Mouse (Mus musculus) limb, embryonic 15.5 days (tissue): Measurements from ENCODE around the gene Cmc1. TPM values are rescaled to one million over a fixed set of nuclear protein-coding genes. Genes with fewer than 3 reads are reported as not detected.

Experiments
- polyA plus RNA-seq: library from polyadenylated mRNA; unstranded; fragments of >200 nt; fragmentation: Nextera tagmentation; extraction: Ambion mirVana; gene quantifications from 2 replicates; pipeline ENCODE4 v1.2.1, GENCODE M21; 2015

Cmc1 gene
- polyA plus RNA-seq, 1 experiment from 2014 or later = 35.0 TPM

Other genes starting within 250 kb of the Cmc1 start
- gene Azi2, start 109.7 kb downstream of the Cmc1 start, polyA plus RNA-seq = 68.6 and 71.4 TPM in 2 replicates